Mouse (Mus musculus) adrenal gland, adult 2 months (tissue): ENCODE measurements around the gene E030025P04Rik. TPM values are rescaled to one million over a fixed set of nuclear protein-coding genes. Genes with fewer than 3 reads are reported as not detected.

ENCODE experiments used
- DNase-seq: peaks from one replicate; pipeline ENCODE4 v3.0.0; 2021
- polyA plus RNA-seq: library from polyadenylated mRNA; depleted of rRNA; stranded (reverse); fragments of >200 nt; gene quantifications from 2 replicates; pipeline ENCODE4 v1.2.3, GENCODE M21; 2012; rRNA removed
- total RNA-seq, 2 experiments: library from RNA; stranded (reverse); gene quantifications; 2 replicates each; pipeline ENCODE4 v1.2.3; 2021

Gene E030025P04Rik
- total and polyA plus RNA-seq, 3 experiments: not detected

- DNase-seq: no peak
These were observed 41.5 kb downstream of the E030025P04Rik start for GRCm38 (mm10) chr11:109102646-109103045.

GRCm38 (mm10) chr11:109100266-109100665 lies 43.9 kb downstream of the E030025P04Rik start:
- DNase-seq: no peak

GRCm38 (mm10) chr11:109091821-109092220 lies 52.3 kb downstream of the E030025P04Rik start:
- DNase-seq: peak; percentile 41

Other genes starting within 250 kb of the E030025P04Rik start
- gene Axin2, start 224.0 kb downstream of the E030025P04Rik start, total RNA-seq: 10 to 100 TPM; 28.6 to 47.1 TPM
- gene Axin2, start 224.0 kb downstream of the E030025P04Rik start, polyA plus RNA-seq: 25.7 and 31.4 TPM in 2 replicates
- 1 to 10 TPM; 4.3 to 6.0 TPM for gene Rgs9, start 153.8 kb upstream of the E030025P04Rik start, total RNA-seq
- 2.5 and 2.8 TPM in 2 replicates for gene Rgs9, start 153.8 kb upstream of the E030025P04Rik start, polyA plus RNA-seq
- gene Gna13, start 218.5 kb upstream of the E030025P04Rik start, total RNA-seq: 10 to 100 TPM; 59.8 to 61.8 TPM
- gene Gna13, start 218.5 kb upstream of the E030025P04Rik start, polyA plus RNA-seq: 21.7 and 23.2 TPM in 2 replicates